Mouse (Mus musculus) v-Abl transformed pro-B cells (cell line): ENCODE data around the gene Fam49a.

Experiments
- in situ Hi-C, 2 experiments: fragments of 400-800 bp; cut with MboI; formaldehyde crosslinking; loops; one replicate each; pipeline ENCODE4 v1.15.1; 2025; ENCODE audit not compliant: unreplicated experiment in 2 of 2

The Fam49a gene

DNA sequence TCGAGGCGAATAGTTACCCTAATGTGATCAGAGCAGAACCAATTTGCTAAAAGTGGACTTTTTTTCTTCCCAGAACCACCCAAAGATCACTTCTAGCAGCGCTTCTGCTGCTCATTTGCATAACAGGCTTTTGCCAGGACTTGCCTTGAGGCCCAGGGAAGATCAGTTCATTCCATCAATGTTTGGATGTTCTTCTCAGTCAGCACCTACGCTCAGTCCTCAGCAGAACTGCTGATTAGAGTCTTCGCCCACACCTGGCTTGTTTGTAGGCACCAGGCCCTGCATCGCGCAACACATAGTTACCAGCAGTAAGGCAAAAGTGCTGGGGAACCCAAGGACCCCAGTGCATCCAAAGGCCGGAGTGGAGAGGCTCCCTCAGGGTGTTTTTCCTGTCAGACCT lies 45.3 kb downstream of the Fam49a start:
- in situ Hi-C loops, result loop anchor here (25.0 kb wide), 3 partner anchors 520 to 1920 kb away; partner anchors contain the start of gene Rdh14 (in 1 of the 2)

DNA sequence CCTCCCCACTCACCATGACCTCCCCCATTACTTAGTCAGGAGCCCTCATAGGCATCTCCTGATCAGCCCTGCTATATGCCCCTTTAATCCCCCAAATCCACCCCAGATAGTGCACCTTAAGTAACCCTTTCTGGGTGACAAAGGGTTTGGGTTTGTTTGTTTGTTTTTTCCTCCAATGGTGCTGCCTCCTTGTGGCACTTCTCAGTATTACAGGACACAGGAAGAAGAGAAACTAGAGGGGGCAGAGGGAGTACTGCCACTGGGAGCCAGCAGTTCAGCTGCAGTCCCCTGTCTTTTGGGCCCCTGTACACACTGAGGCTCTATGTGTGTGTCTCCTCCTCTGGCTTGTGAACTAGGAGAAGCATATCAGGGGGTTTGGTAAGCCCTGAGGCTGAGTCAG lies 51.5 kb downstream of the Fam49a start:
- in situ Hi-C loops, result loop anchor here (10.0 to 25.0 kb wide), 4 partner anchors 526 to 1926 kb away; partner anchors contain the start of genes Msgn1 (in 2 of the 2) and Rdh14 (in 1 of the 2)

DNA sequence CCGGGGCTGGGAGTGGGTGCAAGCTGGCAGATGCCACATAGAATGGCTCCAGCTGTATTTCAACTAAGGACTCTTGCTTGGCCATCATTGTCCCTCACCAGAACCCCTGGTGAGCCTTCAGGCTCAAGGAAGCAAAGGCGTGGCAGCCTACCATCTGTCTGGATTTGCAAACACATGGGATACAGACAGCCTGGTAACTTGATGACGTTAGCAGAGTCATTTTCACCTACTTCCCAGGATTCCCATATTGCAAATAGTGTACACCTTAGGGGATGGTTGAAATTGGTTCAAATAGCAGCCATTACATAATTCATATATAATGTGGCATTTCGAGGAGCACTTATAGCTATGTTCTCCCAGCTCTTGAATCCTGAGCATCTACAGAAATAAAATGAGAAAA lies 52.0 kb downstream of the Fam49a start:
- in situ Hi-C loops, result loop anchor here (10.0 to 25.0 kb wide), 4 partner anchors 527 to 1927 kb away; partner anchors contain the start of genes Msgn1 (in 2 of the 2) and Rdh14 (in 1 of the 2)

DNA sequence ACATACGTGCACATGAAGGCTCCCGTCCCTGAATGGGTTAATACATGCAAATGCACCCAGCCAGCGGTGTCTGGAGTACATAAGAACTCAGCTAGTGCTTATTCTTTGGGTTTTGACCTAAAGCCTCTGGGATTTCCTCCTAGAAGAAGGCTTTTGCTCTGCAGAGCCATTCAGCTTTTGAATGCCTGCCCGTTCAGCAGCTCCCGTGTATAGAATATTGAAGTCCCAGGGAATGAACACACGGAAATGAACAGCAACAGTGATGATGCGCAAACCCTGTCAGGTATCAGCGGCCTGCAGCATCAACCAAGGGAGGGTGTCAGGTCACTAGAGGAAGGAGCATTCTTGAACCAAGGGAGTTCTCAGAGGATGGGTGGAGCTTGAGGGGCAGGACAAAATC lies 52.4 kb downstream of the Fam49a start:
- in situ Hi-C loops, result loop anchor here (10.0 to 25.0 kb wide), 4 partner anchors 527 to 1927 kb away; partner anchors contain the start of genes Msgn1 (in 2 of the 2) and Rdh14 (in 1 of the 2)

DNA sequence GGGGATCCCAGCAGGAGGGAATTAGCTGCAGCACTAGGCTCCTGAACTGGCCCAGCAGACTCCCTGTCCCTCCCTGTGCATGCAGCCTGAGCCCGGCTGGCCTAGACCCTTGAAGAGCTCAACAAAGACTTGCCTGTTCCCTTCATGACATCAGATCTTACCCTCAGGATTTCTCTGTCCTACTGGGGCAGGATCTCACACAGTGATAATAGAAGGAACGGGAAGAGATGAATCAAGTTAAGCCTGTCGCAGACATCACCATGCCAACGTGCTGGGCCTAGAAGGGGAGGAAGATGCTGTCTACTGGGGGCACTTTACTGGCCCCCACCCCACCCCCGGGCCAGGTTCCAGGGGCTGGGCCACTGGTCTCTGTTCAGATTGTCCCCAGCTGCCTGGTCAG lies 53.1 kb downstream of the Fam49a start:
- in situ Hi-C loops, result loop anchor here (5.0 to 25.0 kb wide), 6 partner anchors 143 to 1928 kb away; partner anchors contain the start of genes Msgn1 (in 2 of the 2) and Rdh14 (in 1 of the 2)

DNA sequence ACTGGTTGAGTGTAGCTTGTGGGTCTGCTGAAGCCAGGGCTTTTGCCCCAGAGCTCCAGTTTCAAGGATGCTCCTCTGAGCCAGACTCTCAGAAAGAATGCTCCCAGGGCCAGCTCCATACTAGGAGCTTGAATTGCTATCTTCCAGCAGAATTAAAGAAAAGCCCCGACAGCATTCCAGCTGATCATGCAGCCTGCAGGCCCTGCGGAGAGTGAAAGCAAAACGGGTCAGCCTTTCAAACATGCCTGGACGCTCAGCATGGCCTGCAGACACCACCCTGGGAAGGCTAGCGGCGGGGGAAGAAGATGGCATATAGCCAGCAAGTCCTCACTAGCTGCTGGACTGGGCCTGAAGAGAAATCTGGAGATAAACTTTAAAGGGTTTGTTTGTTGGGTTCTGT lies 55.0 kb downstream of the Fam49a start:
- in situ Hi-C loops, result loop anchor here (5.0 to 25.0 kb wide), 6 partner anchors 145 to 1930 kb away; partner anchors contain the start of genes Msgn1 (in 2 of the 2) and Rdh14 (in 1 of the 2)

DNA sequence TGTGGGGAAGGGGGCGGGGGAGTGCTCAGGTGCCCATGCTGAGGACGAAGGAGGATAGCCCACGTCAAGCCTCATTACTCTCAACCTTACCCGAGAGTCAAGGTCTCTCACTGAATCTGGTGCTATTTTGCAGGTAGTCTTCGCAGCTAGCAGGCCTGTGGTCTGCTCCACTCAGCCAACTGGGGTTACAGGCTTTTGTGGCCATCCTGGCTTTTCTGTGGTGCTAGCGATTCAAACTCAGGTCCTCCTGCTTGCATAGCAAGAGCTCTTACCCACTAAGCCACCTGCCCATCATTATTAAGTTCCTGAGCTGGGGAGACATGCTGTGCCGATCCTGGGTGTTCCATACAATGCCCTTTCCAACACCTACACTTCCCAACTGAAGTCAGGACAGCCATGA lies 55.7 kb downstream of the Fam49a start:
- in situ Hi-C loops, result loop anchor here (5.0 to 25.0 kb wide), 6 partner anchors 145 to 1930 kb away; partner anchors contain the start of genes Msgn1 (in 2 of the 2) and Rdh14 (in 1 of the 2)

DNA sequence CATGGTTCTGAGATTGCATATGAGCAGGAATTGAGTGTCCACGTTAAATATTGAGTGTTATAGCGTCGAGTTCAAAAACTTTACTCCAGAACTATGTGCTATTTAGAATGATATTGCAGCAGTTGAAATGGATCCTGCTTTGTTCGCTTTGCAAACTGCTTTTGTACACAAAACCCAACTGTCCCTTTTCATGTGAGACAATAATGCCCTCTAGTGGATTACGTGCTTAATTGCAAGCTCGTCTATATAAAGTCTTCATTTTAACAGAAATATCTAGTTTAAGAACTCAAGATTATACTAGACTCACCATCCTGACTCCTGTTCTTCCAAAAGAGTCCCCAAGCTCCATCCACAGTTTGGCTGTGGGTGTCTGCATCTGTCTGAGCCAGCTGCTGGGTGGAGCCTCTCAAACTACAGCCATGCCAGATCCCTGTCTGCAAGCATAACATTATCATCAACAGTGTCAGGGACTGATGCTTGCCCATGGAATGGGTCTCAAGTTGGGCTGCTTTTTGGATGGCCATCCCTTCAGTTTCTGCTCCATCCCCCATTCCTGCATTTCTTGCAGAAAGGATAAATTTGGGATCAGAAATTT lies 56.3 kb downstream of the Fam49a start:
- in situ Hi-C loops, result loop anchor here (5.0 to 25.0 kb wide), 6 partner anchors 146 to 1931 kb away; partner anchors contain the start of genes Msgn1 (in 2 of the 2) and Rdh14 (in 1 of the 2)

DNA sequence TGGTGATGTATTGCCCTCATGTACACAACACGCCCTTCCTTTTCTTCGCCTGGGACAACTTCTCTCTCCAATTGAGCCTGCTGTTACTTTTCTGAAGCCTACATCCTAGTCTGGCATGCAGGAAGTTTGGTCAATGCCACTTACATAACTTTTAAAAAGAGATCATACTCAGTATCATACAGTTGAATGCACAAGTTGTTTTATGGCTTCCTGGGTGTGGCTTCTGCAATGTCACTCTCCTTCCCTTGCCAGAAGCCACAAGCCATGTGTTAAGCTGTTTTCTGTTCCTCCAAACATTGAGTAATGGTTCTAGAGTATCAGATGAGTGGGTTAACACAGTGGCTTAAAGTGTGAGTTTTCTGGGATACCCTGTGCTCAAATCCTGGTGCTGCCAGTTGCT lies 58.8 kb downstream of the Fam49a start:
- in situ Hi-C loops, result loop anchor here (5.0 to 25.0 kb wide), 11 partner anchors 92 to 1933 kb away; partner anchors contain the start of genes Mycn (in 1 of the 2) and Rdh14 (in 1 of the 2)

DNA sequence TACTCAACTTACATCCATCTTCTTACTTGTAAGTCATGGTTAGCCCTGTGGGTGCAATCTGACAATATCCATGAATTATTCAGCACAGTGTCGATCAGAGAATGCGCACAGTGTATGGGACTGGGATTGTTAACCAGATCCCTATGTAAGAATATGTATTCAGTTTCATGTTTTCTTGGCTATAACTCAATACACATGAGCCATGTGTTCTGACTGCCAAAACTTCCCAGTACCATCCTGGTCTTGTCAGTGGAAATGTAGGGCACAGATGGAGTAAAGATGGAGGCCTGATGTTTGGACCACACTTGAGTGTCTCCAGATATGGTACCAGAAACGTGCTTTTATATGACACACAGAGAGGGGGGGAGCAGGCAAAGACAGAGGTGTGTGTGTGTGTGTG lies 59.2 kb downstream of the Fam49a start:
- in situ Hi-C loops, result loop anchor here (5.0 to 25.0 kb wide), 11 partner anchors 91 to 1934 kb away; partner anchors contain the start of genes Mycn (in 1 of the 2) and Rdh14 (in 1 of the 2)

DNA sequence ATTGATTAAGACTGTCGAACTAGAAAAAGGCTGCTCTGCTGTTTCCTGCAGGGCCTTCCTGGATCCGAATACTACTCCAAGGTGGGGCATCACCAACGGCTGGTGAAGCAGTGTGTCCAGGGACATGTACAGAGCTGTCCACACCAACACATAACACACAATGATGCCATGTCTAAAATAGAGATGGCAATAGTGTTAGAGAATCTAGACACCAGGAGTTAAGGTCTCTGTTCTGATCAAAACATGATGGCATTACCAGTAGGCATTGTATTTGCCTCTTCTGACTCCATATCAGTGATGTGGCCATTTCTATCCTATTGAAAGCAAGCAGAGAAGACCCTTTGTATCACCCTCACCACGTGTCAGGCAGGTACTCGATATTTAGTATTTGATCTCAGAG lies 61.1 kb downstream of the Fam49a start:
- in situ Hi-C loops, result loop anchor here (5.0 to 25.0 kb wide), 11 partner anchors 89 to 1936 kb away; partner anchors contain the start of genes Mycn (in 1 of the 2) and Rdh14 (in 1 of the 2)

DNA sequence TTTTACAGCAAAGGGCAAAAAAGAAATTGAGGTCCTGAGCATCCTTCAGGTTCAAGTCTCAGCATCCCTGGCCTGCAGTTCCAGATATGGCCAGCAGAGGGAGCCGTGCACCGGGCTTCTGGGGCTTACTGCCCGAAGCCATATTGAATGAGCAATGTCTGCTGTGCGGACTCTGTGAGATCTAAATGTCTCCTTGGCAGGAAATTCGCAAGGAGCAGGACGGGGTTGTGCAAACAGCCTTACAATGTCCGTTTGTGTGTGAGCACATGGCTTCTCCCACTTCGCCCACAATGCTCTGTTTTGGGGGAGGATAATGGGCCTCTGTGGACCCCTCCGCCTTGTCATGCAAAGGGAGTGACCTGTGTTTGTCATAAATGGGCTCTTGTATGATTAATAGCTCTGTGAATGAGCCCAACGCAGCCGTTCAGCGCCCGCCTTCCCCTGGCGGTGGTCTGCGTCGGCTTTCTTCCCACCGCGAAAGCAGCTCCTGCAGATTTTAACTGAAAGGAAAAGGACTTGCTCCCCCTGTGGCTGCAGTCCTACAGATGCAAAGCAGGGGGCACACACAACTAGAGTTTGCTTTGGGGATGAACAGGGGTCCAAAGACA lies 61.8 kb downstream of the Fam49a start:
- in situ Hi-C loops, result loop anchor here (5.0 to 25.0 kb wide), 11 partner anchors 89 to 1936 kb away; partner anchors contain the start of genes Mycn (in 1 of the 2) and Rdh14 (in 1 of the 2)

DNA sequence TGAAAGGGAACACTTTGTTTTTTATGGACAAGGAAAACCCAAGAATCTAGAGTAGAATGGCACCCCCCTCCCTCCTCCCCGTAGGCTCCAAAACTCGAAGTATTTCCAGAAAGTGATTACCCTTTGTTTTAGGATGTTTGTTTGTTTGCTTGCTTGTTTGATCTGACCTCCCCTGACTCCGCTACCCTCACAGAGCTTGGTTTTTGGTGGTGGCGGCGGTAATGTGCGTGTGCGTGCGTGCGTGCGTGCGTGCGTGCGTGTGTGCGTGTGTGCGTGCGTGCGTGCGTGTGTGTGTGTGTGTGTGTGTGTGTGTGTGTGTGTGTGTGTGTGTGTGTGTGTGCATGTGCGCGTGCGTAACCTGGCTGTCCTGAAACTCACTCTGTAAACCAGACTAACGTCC lies 62.3 kb downstream of the Fam49a start:
- in situ Hi-C loops, result loop anchor here (5.0 to 25.0 kb wide), 11 partner anchors 88 to 1937 kb away; partner anchors contain the start of genes Mycn (in 1 of the 2) and Rdh14 (in 1 of the 2)

DNA sequence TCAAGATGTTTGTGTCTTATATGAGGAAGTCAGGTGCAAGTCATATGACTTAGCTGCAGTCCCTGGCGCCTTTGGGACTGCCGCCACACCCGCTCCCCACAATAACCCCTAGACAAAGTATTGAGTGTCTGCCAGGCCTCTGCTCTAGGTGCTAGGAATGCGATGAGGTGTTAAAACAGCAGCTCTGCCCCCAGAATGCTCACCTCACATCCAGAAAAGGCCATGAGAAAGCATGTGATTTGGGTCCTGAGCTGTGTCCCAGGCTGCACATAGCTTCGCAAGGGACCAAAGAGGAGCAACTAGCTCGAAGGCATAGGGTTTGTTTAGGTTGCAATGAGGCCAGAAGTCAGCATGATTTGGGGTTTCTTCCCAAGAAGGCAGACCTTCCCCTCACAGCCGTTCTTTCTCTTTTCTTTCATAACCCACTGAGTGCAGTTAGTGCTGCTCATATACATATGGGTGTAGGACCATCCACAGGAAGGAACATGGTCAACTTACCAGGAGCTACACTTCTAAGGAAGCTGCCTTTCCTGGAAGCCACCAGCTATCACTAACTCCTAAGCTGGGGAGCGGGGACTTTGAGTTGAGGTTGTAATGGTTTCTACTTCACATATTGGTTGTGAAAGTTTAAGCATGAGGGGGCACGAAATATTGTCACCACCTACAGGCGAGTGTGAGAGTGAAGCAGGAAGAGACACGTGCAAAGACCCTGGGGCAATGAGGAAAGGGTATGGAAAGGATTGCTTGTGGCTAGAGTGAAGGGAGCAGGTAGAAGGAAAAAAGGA lies 71.8 kb downstream of the Fam49a start:
- in situ Hi-C loops, result no loop called here

DNA sequence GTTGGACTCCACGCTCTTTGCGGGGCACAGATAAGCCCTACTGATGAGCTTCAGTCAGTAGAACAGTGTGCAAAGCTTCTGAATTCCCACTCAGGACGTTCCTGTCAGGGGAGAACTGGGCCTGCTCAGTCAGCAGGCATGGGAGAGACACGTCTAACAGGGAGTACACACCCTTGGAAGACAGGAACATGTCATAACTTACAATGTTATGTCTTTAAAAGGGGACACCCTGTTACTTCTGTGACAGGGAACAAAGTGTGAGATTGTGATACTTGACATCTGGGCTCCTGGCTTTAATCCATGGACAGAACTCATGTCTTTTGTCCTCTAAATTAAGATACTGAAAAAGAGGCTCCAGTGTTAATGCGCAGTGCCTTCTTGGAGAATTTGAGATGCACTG lies 72.5 kb downstream of the Fam49a start:
- in situ Hi-C loops, result no loop called here

DNA sequence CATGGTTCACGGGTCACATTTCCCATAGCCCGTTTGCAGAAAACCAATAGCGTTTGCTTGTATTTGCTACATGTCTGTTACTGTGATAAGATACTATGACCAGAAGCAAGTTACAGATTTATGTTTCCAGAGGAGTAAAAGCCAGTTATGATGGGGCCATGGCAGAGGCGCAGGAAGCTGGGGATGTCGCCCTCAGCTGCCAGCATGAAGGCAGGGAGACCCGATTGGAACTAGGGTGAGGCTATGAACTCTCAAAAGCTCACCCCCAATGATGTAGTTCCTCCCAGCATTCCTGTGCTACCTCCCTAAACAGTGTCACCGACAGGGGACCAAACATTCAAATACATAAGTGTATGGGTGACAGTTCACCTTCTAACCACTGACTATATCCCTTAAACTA lies 73.6 kb downstream of the Fam49a start:
- in situ Hi-C loops, result no loop called here

DNA sequence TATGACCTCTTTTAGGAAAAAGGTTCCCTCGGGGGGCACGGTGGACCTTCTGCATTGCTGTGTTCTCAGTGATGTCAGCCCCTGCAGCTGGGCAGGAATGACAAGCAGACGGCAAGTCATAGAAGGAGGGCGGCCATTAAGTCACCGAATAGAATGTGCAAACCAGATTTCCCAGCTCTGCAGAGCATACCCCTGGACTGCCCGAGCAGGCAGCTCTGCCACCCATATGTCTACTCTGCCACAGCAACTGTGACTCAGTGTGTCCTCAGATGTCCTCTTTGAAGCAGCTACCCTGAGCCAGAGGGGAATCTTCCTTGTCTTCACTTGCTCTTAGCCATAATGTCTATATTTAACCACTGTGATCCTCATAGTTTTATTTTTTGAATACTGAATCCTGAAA lies 75.4 kb downstream of the Fam49a start:
- in situ Hi-C loops, result no loop called here

DNA sequence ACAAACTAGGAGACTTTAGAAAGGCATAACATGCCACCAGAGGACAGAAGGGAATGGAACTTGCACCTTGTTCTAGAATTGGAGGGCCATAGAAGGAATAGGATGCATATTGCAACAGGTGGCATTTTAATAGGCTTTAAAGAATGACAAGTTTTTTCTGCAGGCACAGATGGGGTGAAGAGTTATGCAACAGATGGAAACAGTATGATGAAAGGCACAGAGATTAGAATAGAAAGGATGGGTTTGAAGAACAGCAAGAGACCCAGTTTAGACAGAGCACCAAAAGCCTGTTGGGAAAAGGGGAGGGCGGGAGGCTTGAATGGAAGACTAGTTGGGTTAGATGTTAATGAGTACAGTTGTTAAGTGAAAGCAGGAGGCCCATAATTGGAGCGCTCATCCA lies 81.4 kb downstream of the Fam49a start:
- in situ Hi-C loops, result no loop called here

DNA sequence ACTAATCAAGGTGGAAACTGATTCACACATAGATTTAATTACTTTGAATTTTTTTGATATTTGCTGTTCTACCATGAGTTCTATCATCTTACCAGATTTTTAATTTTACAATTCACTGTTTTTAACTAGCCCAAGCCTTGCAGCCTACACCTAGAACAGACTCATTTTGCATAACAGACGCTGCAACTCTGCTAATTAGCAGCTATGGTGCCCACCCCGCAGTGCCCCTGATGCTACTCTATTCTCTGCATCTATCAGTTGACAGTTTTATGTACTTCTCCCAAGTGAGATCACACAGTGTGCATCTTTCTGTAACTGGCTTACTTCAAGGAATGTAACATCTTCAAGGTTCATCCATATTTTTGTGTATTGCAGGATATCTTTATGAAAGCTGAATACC lies 86.7 kb downstream of the Fam49a start:
- in situ Hi-C loops, result no loop called here

DNA sequence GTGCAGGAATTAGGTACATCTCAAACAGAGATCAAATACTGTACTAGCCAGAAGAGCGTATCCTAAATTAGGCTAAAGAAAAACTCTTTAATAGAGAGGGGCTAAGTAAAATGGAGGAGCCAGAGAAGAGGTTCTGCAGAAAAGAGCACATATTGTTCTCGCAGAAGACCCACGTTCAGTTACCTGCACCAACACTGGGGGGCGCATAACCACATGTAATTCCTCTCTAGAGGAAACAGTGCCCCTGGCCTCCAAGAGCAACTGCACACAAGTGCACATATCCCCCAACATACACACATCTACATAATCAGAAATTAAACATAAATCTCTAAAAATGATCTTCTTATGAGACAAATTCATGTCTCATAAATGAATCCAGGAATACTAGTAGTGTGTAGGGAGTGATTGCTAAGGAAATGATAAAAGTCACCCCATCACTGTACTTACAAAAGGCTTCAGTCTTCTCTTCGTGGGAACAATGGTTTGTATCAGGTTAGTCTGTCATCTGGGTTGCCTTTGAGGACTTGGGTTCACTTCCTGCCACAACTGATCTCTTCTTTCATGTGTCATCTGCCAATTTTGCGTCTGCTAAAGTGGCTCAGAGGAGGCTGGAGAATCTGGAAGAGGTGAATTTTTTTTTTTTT lies 87.8 kb downstream of the Fam49a start:
- in situ Hi-C loops, result no loop called here
